Mouse (Mus musculus) neutrophil, adult 5-6 weeks (primary cell): ENCODE measurements around the gene P2ry1. TPM values are rescaled to one million over a fixed set of nuclear protein-coding genes. Genes with fewer than 3 reads are reported as not detected.
A peak's percentile ranks its signal among the peaks of the same experiment; 100 is the strongest.

Source experiments
- ATAC-seq: fragments of 151-379, 151-347 bp; 2 replicates; pipeline ENCODE4 v1.8.0; 2017; ENCODE audit warnings: mild to moderate bottlenecking, moderate TSS enrichment; ENCODE audit not compliant: insufficient number of reproducible peaks, poor library complexity, low FRiP score, severe bottlenecking; ENCODE audit errors: extremely low read depth
- total RNA-seq: library from RNA; stranded (forward); fragments of 200-1000 nt; gene quantifications from 2 replicates; pipeline ENCODE4 v1.2.3, GENCODE M21; 2017

Gene P2ry1
- 4.4 and 4.5 TPM in 2 replicates for total RNA-seq

DNA sequence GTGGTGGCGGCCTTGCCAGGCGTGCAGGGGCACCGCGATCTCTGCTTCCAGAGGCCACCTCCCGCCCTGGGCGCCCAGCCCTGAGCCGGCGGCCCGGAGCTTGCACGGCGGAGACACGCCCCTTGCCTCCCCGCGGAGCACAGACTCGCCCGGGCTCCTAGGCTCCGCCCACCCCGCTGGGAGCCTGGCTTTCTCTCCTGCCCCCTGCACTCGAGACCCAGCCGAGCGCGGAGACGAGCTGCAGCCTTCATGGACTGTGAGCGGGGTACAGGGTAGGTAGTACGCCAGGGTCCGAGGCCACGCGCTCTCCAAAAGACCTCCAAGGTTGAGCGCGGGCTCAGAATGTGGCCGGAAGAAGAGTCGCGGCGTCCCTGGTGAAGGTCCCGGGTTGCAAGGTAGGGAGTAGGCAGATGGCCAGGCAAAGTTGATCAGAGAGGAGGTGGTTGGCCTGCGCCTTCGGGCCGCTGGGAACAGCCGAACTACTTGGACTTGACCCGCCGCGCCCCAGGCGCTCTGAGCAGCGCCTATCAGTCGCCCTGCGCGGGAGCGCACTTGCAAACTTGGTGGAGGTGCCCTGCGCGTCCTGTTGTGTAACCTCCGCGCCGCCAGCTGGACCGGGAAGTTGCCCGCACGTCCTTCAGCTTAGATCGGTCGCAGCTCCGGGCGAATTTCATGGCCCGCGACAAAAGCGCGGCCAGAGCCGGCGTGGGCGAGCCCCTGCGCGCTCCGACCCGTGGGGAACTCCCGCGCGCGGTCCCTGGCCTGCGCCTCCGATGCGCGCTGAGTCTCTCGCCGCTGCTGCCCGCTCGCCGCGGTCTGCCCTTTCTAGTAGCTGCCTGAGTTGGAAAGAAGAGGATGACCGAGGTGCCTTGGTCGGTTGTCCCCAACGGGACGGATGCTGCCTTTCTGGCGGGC, at the start of gene P2ry1:
Gene P2ry1, plus strand, starts transcription at position 209 of the 915 bp plus-strand sequence.
- peak; percentile 64 for ATAC-seq

GRCm38 (mm10) chr3:60953199-60953736, 49.3 kb upstream of the P2ry1 start:
- ATAC-seq: no peak

GRCm38 (mm10) chr3:60954073-60954472, 48.5 kb upstream of the P2ry1 start:
- ATAC-seq: no peak

DNA sequence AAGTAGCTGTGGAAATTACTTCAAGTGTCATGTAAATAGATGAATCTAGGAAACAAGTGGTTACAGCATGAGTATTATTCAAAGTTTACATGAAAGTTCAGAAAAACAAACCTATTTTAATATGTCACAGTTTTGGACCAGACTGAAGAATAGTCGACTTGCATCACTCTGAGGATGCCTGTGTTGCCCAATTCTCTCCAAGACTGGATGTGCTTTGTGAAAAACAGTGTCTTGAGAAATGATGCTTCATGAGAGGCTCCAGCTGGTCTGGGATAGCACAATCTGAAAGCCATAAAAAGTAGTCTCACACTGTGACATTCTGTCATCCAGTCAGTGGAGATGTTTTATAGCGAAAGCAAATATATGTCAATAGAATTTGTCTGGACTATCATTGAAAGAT, 43.8 kb upstream of the P2ry1 start:
- ATAC-seq: no peak

- ATAC-seq: no peak
Observed at GRCm38 (mm10) chr3:60965137-60965536, 37.5 kb upstream of the P2ry1 start.

DNA sequence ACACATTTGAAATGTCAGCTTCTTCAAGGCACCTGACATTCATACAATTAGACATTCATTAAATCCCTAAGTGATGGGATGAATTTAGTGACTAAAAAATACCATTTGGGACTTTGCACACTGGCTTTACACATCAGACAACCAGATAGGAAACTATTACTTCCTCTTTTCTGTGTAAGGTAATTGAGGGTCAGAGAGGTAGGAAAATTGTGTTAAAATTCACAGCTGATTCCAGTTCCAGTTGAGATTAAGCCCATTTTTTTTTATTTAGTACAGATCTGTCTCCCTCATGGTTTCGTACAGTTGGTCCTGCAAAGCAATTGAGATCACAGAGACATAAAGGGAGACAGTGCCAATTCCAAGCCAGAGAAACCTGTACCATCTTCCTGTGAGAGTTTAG, 27.7 kb upstream of the P2ry1 start:
- ATAC-seq: no peak

DNA sequence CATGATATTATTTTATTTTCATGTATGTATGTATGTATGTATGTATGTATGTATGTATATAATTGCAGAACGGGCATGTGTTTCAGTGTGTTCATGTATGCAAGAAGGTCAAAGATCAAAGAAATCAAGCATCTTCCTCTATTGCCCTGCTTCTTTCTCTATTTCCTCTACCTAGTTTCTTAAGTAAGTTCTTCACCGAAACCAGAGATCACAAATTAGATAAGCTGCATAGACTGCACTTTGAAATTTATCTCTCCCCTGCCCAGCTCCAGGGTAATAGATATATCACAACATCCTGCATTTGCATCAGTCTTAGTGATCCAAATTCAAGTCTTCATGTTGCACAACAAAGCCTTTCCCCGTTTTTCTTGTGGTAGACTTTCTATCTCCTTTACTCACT, 20.5 kb upstream of the P2ry1 start:
- no peak for ATAC-seq

GRCm38 (mm10) chr3:60998064-60998463, 4.5 kb upstream of the P2ry1 start:
- no peak for ATAC-seq

DNA sequence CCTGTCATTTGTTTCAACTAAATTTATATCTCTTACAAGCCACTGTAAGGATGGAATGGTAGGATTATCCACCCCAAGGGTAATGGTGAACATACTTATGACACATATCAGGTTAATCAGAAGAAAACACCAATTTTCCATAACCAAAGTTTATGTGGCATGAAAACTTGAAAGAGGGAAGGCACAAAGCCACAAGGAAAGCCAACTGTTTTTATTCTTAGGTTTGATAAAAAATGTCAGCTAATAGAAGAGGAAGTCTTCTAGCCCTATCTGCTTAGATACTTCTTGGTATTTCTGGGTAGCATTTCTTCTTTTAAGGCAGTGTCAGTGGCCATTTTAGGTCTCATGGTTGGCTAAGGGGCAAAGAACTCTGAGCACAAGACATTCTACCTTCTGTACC, 2.9 kb upstream of the P2ry1 start:
- no peak for ATAC-seq

- ATAC-seq: no peak
Observed at GRCm38 (mm10) chr3:61000747-61001146, 1.8 kb upstream of the P2ry1 start.

DNA sequence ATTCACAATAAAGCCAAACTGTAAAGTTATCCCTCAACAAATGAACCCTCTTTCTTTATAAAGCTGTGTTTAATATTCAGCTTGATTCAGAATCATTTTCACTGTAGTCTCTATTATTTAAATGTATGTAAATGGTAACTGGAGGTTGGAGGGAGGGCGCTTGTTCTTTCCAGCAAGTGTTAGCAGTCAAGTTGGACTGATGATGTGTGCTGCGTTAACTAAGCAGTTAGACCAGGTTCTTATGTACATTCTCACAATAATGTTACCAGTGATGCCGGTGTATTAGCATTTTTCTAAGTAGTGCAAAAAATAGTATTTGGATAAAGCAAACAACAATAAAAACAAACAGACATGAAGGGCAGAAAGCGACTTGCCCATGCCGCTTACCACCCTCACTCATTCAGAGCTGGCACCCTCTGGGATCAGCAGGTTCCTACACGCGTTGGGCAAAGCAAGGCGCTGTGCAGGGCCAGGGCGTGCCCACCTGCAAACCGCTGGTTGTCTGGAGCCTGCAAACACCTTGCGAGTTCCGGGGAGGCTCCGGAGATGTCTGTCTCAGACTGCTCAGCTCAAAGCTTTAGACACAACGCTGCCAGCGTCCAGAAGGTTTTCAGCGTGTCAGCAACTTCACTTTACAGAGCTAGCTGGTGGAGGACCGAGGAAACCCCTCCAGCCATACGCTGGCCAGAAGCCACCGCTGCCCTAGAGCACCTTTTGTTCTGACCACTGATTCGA, 576 bp upstream of the P2ry1 start:
- no peak for ATAC-seq

GRCm38 (mm10) chr3:61004611-61005010, 2.0 kb downstream of the P2ry1 start:
- no peak for ATAC-seq

GRCm38 (mm10) chr3:61011660-61012059, 9.1 kb downstream of the P2ry1 start:
- no peak for ATAC-seq

- no peak for ATAC-seq
Observed at GRCm38 (mm10) chr3:61012550-61012949, 10.0 kb downstream of the P2ry1 start.

- ATAC-seq: no peak
Observed at GRCm38 (mm10) chr3:61016733-61017132, 14.1 kb downstream of the P2ry1 start.

- no peak for ATAC-seq
Observed at GRCm38 (mm10) chr3:61032100-61032499, 29.5 kb downstream of the P2ry1 start.

DNA sequence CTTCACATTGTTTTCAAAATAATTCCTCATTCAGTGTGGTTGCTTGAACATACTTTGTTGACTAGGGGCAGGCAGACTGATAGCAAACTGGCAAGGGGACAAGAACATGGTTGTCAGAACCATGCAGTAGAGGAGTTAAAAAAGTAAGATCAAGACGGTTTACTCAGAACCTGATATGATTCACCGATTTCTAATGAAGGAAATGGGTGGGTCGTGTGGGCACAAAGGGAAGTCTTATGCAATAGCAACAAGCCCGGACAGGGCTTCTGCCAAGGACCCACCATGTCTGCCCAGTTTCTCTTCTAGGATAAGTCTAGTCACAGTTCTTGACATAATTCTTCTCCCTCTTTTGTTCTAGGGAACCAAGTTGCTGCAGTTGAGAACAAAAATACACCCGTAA, 33.0 kb downstream of the P2ry1 start:
- no peak for ATAC-seq

- no peak for ATAC-seq
Observed at GRCm38 (mm10) chr3:61039916-61040315, 37.3 kb downstream of the P2ry1 start.

GRCm38 (mm10) chr3:61049976-61050672, 47.5 kb downstream of the P2ry1 start:
- no peak for ATAC-seq
